Mouse (Mus musculus): Measurements from ENCODE around the gene Sf3b5. TPM values are rescaled to one million over a fixed set of nuclear protein-coding genes. Genes with fewer than 3 reads are reported as not detected.
"Not testable (repeated sequence)": the region's sequence is repeated elsewhere in the genome, so short reads cannot be mapped to it uniquely, and the experiment has no call there.

The Sf3b5 gene
- polyA plus RNA-seq, 1 experiment from 2014 or later = 48.6 TPM

DNA sequence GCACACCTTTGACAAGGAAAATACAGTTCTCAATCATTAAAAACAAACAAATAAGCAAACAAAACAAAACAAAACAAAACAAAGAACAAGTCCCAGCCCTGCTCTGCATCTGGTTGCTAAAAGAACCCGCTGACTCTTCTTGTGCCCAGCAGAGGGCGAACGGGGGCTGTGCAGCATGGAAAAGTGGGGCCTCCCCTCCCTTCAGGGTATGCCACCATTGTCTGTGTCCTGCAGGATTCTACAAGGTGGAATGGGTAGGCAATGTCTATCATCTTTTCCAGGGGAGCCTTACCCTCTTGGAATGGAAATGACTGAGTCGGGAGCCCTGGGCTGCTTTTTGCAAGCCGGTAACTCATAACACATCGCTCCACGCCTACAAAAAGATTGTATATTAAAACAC lies 13.4 kb downstream of the Sf3b5 start:
- H3K9me3 ChIP-seq = no peaks in the 10 kb centered on the region
- H3K4me1 ChIP-seq = no peaks in the 10 kb centered on the region
- no peak overlapping the region for H3K4me3 ChIP-seq
- H3K27ac ChIP-seq = peak overlapping the region; percentile 58
- WGBS = 62% methylated on average over 7 of the region's 7 CpGs
- DNase-seq (ENCODE audit: extremely low spot score, low spot score) = peak; percentile 30
- no peaks in the 10 kb centered on the region for H3K36me3 ChIP-seq (replicated peaks)
- H3K27me3 ChIP-seq (ENCODE audit: poor library complexity, severe bottlenecking) = no peaks in the 10 kb centered on the region

DNA sequence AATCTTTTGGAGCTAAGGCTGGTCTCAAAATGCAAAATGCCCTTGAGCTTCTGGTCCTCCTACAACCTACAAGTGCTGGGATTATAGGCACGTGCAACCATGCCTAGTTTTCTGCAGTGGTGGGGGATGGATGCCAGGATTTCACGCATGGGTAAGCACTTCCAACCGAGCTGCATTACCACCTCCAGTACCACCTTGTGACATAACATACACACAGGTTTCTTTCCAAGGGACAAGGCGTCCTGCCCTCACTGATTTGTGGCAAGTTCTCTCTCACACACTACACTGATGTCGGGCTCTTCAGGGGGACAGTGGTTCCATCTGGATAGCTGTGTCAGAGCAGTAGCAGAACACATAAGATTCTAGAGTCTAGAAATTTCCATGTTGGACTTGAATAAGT lies 13.9 kb downstream of the Sf3b5 start:
- Histone ChIP-seq H3K9me3 (no peaks in the 10 kb centered on the region), H3K27ac (no peak overlapping the region), H3K4me1 (no peaks in the 10 kb centered on the region), H3K27me3 (ENCODE audit: poor library complexity, severe bottlenecking) (no peaks in the 10 kb centered on the region), H3K36me3 (replicated peaks) (no peaks in the 10 kb centered on the region), H3K4me3 (no peak overlapping the region)
- WGBS = 81% methylated on average over 5 of the region's 5 CpGs
- DNase-seq (ENCODE audit: extremely low spot score, low spot score) = no peak

DNA sequence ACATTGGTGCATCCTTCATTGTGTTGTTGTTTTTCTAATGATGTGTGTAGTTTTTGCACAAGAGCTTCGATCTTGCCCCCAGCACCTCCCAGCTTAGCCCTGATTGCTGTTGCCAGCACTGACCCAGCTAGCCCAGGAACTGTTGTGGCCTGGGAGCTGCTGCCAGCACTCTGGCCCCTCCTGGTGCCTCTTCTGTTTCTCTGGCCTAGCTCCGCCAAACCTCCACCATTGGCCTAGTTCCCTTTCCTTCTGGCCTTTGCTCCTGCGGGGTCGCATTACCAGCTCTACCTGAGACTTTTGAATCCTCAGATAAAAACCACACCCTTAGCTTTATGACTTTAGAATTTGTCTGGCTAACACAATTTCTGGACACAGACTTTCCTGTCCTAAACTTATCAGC lies 17.0 kb downstream of the Sf3b5 start:
- no peak overlapping the region for H3K4me3 ChIP-seq
- no peaks in the 10 kb centered on the region for H3K36me3 ChIP-seq (replicated peaks)
- no peak for DNase-seq (ENCODE audit: extremely low spot score, low spot score)
- 91% methylated on average over 4 of the region's 4 CpGs for WGBS
- no peak overlapping the region for H3K27ac ChIP-seq
- no peaks in the 10 kb centered on the region for H3K27me3 ChIP-seq (ENCODE audit: poor library complexity, severe bottlenecking)
- no peaks in the 10 kb centered on the region for H3K4me1 ChIP-seq
- no peaks in the 10 kb centered on the region for H3K9me3 ChIP-seq

DNA sequence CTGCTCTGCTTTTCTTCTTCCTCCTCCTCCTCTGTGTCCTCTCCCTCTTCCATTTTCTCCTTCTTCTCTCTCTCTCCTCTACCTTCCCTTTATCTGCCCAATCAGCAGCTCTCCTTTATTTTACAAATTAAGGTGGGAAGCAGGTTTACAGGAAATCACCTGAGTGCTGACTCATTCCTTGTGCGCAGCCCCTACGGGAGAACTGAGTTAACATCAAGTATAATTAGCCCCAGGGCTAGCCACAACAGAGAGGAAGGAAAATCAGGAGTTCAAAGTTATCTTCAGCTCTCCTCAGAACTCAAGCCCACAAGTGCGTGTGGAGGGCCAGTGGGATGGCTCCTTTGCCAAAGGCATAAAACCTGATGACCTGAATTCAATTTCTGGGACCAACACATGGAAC lies 18.8 kb downstream of the Sf3b5 start:
- not testable (repeated sequence) for H3K27me3 ChIP-seq (ENCODE audit: poor library complexity, severe bottlenecking); H3K36me3 ChIP-seq (replicated peaks); H3K27ac ChIP-seq; H3K9me3 ChIP-seq; DNase-seq (ENCODE audit: extremely low spot score, low spot score); H3K4me3 ChIP-seq; H3K4me1 ChIP-seq
- WGBS = 75% methylated on average over 3 of the region's 3 CpGs

DNA sequence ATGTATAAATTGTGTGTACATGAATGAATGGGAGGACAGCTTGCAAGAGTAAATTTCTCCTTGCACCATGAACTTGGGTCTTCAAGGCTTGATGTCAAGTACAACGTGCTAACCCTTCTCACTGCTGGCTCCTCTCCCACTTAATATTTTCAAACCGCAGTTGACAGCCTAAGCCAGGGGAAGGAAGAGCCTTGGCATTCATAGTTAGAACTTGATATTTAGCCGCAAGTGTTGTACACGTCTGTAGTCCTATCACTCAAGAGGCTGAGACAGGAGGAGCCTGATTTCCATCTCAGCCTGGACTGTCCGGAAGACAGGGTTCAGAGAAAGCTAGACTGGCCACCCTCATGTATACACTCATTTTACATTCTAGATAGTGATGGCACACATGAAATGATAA lies 22.6 kb downstream of the Sf3b5 start:
- Histone ChIP-seq H3K4me1 (no peaks in the 10 kb centered on the region), H3K9me3 (no peaks in the 10 kb centered on the region), H3K36me3 (replicated peaks) (no peaks in the 10 kb centered on the region), H3K4me3 (no peak overlapping the region), H3K27me3 (ENCODE audit: poor library complexity, severe bottlenecking) (no peaks in the 10 kb centered on the region), H3K27ac (no peak overlapping the region)
- no peak for DNase-seq (ENCODE audit: extremely low spot score, low spot score)
- 92% methylated on average over 5 of the region's 5 CpGs for WGBS

DNA sequence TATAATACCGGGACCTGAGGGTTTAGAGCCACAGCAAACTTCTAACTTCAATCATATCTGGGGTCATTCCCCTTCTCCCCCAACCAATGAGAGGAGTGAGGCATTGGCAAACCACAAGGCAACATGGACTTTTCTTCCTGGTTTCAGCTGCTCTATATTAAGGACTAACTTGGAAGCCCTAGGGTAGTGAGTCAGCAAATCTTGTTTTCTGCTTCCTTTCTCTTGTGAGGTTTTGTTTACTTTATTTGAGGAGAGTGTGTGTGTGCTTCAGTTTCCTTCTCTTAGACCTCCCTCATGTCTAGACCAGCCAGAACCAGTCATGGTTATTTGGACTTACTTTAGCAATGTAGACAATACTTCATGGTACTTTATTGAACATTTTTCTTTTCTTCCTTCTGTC lies 23.1 kb downstream of the Sf3b5 start:
- DNase-seq (ENCODE audit: extremely low spot score, low spot score) = no peak
- Histone ChIP-seq H3K9me3 (no peaks in the 10 kb centered on the region), H3K4me1 (no peaks in the 10 kb centered on the region), H3K4me3 (no peak overlapping the region), H3K27ac (no peak overlapping the region), H3K36me3 (replicated peaks) (no peaks in the 10 kb centered on the region), H3K27me3 (ENCODE audit: poor library complexity, severe bottlenecking) (no peaks in the 10 kb centered on the region)
- WGBS = 86% methylated on average over 1 of the region's 1 CpGs

DNA sequence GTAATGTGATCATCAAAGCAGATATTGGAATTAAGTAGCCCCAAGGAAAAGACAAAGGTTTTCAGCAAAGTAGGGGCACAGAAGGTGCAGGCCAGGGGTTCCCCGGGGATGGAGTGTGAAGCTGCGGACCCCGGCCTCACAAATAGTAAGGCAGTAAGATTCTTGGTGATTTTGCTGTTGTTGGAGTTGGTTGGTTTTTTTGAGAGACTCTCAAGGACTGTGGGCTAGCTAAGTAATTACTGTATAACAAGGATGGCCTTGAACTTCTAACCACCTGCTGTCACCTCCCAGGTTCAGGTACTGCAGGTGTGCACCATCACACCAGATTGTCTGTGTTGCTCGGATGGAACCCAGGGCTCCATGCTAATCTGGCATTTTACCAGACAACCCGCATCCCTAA lies 24.3 kb downstream of the Sf3b5 start:
- DNase-seq (ENCODE audit: extremely low spot score, low spot score) = no peak
- H3K9me3 ChIP-seq = no peaks in the 10 kb centered on the region
- 92% methylated on average over 5 of the region's 5 CpGs for WGBS
- H3K27ac ChIP-seq = no peak overlapping the region
- H3K4me1 ChIP-seq = no peaks in the 10 kb centered on the region
- H3K27me3 ChIP-seq (ENCODE audit: poor library complexity, severe bottlenecking) = no peaks in the 10 kb centered on the region
- no peak overlapping the region for H3K4me3 ChIP-seq
- no peaks in the 10 kb centered on the region for H3K36me3 ChIP-seq (replicated peaks)

DNA sequence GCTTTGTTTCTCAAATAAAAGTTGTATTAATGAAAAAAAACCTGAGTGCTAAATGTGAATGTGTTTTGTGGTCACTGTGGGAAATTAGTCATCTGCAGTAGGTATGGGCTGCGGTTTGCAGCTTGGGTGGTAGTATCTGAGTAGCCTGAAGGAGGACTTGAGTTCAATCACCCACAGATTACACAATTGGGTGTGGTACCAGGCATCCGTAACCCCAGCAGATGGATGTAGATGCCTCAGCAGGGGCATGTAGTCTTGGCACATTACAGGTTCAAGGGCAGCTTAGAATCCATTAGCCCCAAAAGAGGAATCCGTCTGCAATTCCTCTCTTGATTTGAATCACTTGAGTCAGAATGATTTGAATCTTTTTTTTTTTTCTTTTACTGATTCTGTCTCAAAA lies 30.1 kb downstream of the Sf3b5 start:
- H3K27me3 ChIP-seq (ENCODE audit: poor library complexity, severe bottlenecking) = no peaks in the 10 kb centered on the region
- H3K9me3 ChIP-seq = no peaks in the 10 kb centered on the region
- H3K27ac ChIP-seq = no peak overlapping the region
- H3K4me1 ChIP-seq = no peaks in the 10 kb centered on the region
- no peak overlapping the region for H3K4me3 ChIP-seq
- H3K36me3 ChIP-seq (replicated peaks) = no peaks in the 10 kb centered on the region
- 90% methylated on average over 3 of the region's 3 CpGs for WGBS
- DNase-seq (ENCODE audit: extremely low spot score, low spot score) = no peak

DNA sequence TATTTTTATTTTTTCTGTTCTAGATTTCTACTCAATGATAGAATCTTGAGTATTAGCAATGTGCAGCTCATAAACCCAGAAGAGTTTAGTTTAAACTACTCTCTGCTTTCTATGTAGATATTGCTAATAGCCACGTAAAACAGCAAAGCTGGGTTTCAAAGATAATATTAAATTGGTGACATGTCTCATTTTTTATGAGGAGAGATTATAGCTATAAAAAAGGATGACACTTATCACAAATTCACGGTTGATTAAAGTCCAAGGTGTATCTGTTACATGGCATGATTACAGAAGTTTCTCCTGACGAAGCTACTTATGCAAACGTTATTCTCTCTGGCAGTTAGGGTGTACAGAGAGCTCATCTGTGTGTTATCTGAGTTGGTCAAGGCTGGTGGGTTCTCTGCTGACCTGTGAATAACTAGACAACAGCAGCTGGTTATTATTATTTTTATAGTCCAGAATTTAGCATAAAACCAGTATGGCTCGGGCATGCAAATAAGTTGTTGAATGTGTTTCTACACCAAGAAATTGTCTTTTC lies 34.6 kb downstream of the Sf3b5 start:
- Histone ChIP-seq H3K4me3 (no peak overlapping the region), H3K36me3 (replicated peaks) (no peaks in the 10 kb centered on the region), H3K27ac (no peak overlapping the region), H3K27me3 (ENCODE audit: poor library complexity, severe bottlenecking) (no peaks in the 10 kb centered on the region), H3K4me1 (no peaks in the 10 kb centered on the region), H3K9me3 (0 out of 2 replicates have a peak, but pooled peaks cover 5% of the 10 kb centered on the region)
- WGBS = 91% methylated on average over 5 of the region's 5 CpGs
- no peak for DNase-seq (ENCODE audit: extremely low spot score, low spot score)

DNA sequence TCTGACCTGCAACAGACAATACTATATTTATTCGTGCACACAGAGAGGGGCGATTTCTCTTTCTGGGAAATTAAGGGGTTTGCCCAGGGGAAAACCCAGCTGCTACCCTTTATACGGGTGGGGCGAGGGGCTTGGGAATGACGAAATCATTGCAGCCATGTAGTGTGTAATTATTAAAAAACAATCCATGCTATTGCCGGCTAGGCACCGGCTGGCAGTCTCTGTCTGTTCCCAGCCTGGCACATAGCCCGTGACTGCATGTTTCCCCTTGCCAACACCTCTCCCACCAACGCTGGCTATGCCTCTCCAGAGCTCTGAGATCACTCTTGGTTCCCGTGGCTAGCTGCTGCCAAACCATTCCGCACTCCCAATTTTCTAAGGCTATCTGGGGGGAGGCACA lies 39.5 kb downstream of the Sf3b5 start:
- WGBS = 94% methylated on average over 11 of the region's 11 CpGs

DNA sequence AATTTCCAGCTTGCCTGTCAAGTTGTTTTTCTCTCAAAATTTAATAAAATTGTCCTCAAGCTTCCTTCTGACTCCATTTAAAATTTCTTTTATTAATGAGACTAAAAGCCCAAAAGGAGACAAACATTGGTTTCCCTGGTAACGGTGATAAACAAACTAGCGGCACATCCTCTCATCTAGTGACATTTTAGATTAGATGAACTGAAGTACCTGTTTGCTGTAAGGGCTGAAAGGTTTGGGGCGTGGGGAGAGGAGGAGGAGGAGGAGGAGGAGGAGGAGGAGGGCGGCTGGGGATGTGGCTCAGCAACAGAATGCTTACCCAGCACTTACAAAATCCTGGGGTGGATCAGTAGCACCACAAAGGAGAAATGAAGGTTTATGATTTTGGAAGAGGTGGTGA lies 42.7 kb downstream of the Sf3b5 start:
- 55% methylated on average over 4 of the region's 4 CpGs for WGBS
- Histone ChIP-seq H3K4me3 (no peak overlapping the region), H3K9me3 (0 out of 2 replicates have a peak, but pooled peaks cover 5% of the 10 kb centered on the region), H3K27ac (no peak overlapping the region), H3K27me3 (ENCODE audit: poor library complexity, severe bottlenecking) (no peaks in the 10 kb centered on the region), H3K36me3 (replicated peaks) (no peaks in the 10 kb centered on the region), H3K4me1 (no peaks in the 10 kb centered on the region)
- no peak for DNase-seq (ENCODE audit: extremely low spot score, low spot score)

More for the DNA sequence above, 39.5 kb downstream of the Sf3b5 start:
- H3K27me3 ChIP-seq (ENCODE audit: poor library complexity, severe bottlenecking) = no peaks in the 10 kb centered on the region
- DNase-seq (ENCODE audit: extremely low spot score, low spot score) = no peak
- H3K27ac ChIP-seq = no peak overlapping the region
- H3K4me1 ChIP-seq = no peaks in the 10 kb centered on the region
- H3K9me3 ChIP-seq = 0 out of 2 replicates have a peak, but pooled peaks cover 5% of the 10 kb centered on the region
- H3K36me3 ChIP-seq (replicated peaks) = no peaks in the 10 kb centered on the region
- no peak overlapping the region for H3K4me3 ChIP-seq

DNA sequence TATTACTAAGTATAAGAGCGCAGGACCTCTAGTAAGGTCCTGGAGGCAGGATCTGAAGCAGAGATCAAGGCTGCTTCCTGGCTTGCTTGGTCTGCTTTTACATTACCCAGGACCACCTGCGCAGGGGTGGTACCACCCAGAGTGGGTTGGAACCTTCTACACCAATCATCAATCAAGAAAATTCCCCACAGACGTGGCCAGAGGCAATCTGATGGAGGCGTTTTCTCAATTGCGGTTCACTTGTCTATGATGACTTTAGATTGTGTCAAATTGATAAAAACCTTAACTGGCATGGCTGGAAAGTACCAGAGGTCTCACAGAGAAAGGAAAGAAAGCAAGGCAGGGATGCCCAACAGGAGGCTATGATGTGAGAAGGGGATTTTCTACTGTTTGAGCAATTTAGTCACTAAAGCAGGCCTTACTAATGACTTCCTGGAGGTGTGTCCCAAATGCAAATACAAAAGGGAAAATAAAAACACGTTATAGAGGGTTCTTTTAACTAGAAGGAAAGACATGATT lies 51.8 kb downstream of the Sf3b5 start:
- 88% methylated on average over 6 of the region's 6 CpGs for WGBS

More for the DNA sequence above, 51.8 kb downstream of the Sf3b5 start:
- peaks cover 41% of the 10 kb centered on the region for H3K27me3 ChIP-seq (ENCODE audit: poor library complexity, severe bottlenecking)
- H3K27ac ChIP-seq = no peak overlapping the region
- H3K36me3 ChIP-seq (replicated peaks) = no peaks in the 10 kb centered on the region
- DNase-seq (ENCODE audit: extremely low spot score, low spot score) = no peak
- H3K9me3 ChIP-seq = no peaks in the 10 kb centered on the region
- peaks cover 26% of the 10 kb centered on the region for H3K4me1 ChIP-seq
- H3K4me3 ChIP-seq = no peak overlapping the region

Measured in forebrain, embryonic 10.5 days (tissue).